7 mouse cellular contexts compared by ENCODE assay signal in genomic region chr2:32164503-32164902, GRCm38 (mm10). TPM values are rescaled to one million over a fixed set of nuclear protein-coding genes. Genes with fewer than 3 reads are reported as not detected.
DNase-seq lines count a peak whose midpoint lies in the region; ATAC-seq and TF ChIP-seq lines count a peak whose summit lies in the region.

No protein-coding gene starts in this region.

- peak; percentile 50 for ATAC-seq in hindbrain, postnatal 0 days
- 0 out of 2 replicates have a peak, but pooled peaks have one; percentile 24 for ATAC-seq in megakaryocyte, adult 5-6 weeks (ENCODE audit: poor library complexity, severe bottlenecking)

- TF ChIP-seq CTCF in hindbrain, postnatal 0 days (IDR thresholded peaks at IDR 0.05; ENCODE audit: low read depth): no peak

- no peaks in the 10 kb centered on the region for H3K36me3 ChIP-seq in hindbrain, postnatal 0 days (ENCODE audit: insufficient read depth, low read length)

- peak; percentile 32 for DNase-seq in layer of hippocampus, adult 9-11 months
- no peak for DNase-seq in layer of hippocampus, adult 9-10 months (ENCODE audit: low spot score)
- peak; percentile 65 for DNase-seq in R1 (ENCODE audit: low read depth, low spot score)
- peak; percentile 43 for DNase-seq in hindbrain, postnatal 0 days (ENCODE audit: low spot score)
- DNase-seq in frontal cortex, adult 2 months (ENCODE audit: extremely low spot score in 1 of 2, low spot score in 1 of 2): no peak
- DNase-seq in left cerebral cortex, adult 11 months (ENCODE audit: low spot score): no peak

- H3K4me2 ChIP-seq in hindbrain, postnatal 0 days (ENCODE audit: low read depth, low read length): no peak overlapping the region

- peaks cover 22% of the 10 kb centered on the region for H3K4me1 ChIP-seq in hindbrain, postnatal 0 days (ENCODE audit: insufficient read depth, low read length)

- H3K4me3 ChIP-seq in hindbrain, postnatal 0 days (ENCODE audit: low read length): no peak overlapping the region

- H3K27ac ChIP-seq in hindbrain, postnatal 0 days: peak overlapping the region; percentile 12

- no peak overlapping the region for H3K9ac ChIP-seq in hindbrain, postnatal 0 days (replicated peaks; ENCODE audit: low read length)

- no peaks in the 10 kb centered on the region for H3K9me3 ChIP-seq in hindbrain, postnatal 0 days (ENCODE audit: low read length)

- 40% methylated on average over 12 of the region's 12 CpGs for WGBS in hindbrain, postnatal 0 days

- H3K27me3 ChIP-seq in hindbrain, postnatal 0 days (ENCODE audit: insufficient read depth, low read length): no peaks in the 10 kb centered on the region

RNA-seq across cellular contexts. Expression of gene Prrc2b, which starts 13.6 kb away (rescaled TPM):
- 188 and 206 TPM in 2 replicates for total RNA-seq in hindbrain, postnatal 0 days (2014; rRNA removed)
- 44.8 and 55.9 TPM in 2 replicates for polyA plus RNA-seq in hindbrain, postnatal 0 days (2015; fragmentation: Nextera tagmentation; extraction: Ambion mirVana)
- 26.9 and 27.2 TPM in 2 replicates for total RNA-seq in megakaryocyte, adult 5-6 weeks (2015)
- total RNA-seq in megakaryocyte, adult 5-6 weeks (2017): 11.5 and 13.9 TPM in 2 replicates
- polyA plus RNA-seq in frontal cortex, adult 2 months (2012; rRNA removed): 106 and 118 TPM in 2 replicates

Comparison
In these comparisons a context has a peak if more than half of its experiments do, and no peak if none do; other contexts are left out.
1. DNase-seq: peak in layer of hippocampus, adult 9-11 months (single experiment), R1 (single experiment) and hindbrain, postnatal 0 days (single experiment); none in layer of hippocampus, adult 9-10 months (single experiment), frontal cortex, adult 2 months (0 of 2) and left cerebral cortex, adult 11 months (single experiment).